Mouse (Mus musculus) liver, adult 2 months (tissue): ENCODE data around the gene Mmaa. TPM values are rescaled to one million over a fixed set of nuclear protein-coding genes. Genes with fewer than 3 reads are reported as not detected.

Experiments used
- DNase-seq: peaks from one replicate; pipeline ENCODE4 v3.0.0-alpha.2; 2011; ENCODE audit warnings: low read depth, low spot score; ENCODE audit errors: extremely low read depth
- H3K27ac ChIP-seq: fragments of 200-500 bp; replicated peaks from 2 replicates; pipeline ENCODE4 v1.5.1; 2012; ENCODE audit warnings: low read depth, mild to moderate bottlenecking, control low read depth, inconsistent platforms, low read length; ENCODE audit not compliant: insufficient read depth
- H3K27me3 ChIP-seq: fragments of 200-500 bp; 2 replicates; pipeline ENCODE4 v1.6.1; 2012; ENCODE audit warnings: mild to moderate bottlenecking, moderate library complexity, low read length, inconsistent platforms; ENCODE audit not compliant: control insufficient read depth, insufficient read depth
- H3K36me3 ChIP-seq: fragments of 200-500 bp; 2 replicates; pipeline ENCODE4 v1.6.1; 2012; ENCODE audit warnings: low read length, inconsistent platforms; ENCODE audit not compliant: control insufficient read depth, insufficient read depth
- H3K4me1 ChIP-seq: fragments of 200-500 bp; 2 replicates; pipeline ENCODE4 v1.6.1; 2011; ENCODE audit warnings: low read length; ENCODE audit not compliant: control insufficient read depth, insufficient read depth
- H3K4me3 ChIP-seq: fragments of 200-500 bp; 2 replicates; pipeline ENCODE4 v1.5.1; 2011; ENCODE audit warnings: low read depth, mild to moderate bottlenecking, control low read depth, low read length, moderate library complexity; ENCODE audit not compliant: insufficient read depth
- H3K79me2 ChIP-seq: fragments of 200-500 bp; 2 replicates; pipeline ENCODE4 v1.6.1; 2012; ENCODE audit warnings: inconsistent platforms, mild to moderate bottlenecking, low read length, moderate library complexity; ENCODE audit not compliant: control insufficient read depth, insufficient read depth
- H3K9ac ChIP-seq: fragments of 200-500 bp; 2 replicates; pipeline ENCODE4 v1.6.1; 2012; ENCODE audit warnings: low read depth, mild to moderate bottlenecking, control low read depth, inconsistent platforms, low read length
- CTCF ChIP-seq: fragments of 200-500 bp; IDR thresholded peaks from 2 replicates; pipeline ENCODE4 v1.5.1; 2011; ENCODE audit warnings: low read depth, low read length, control low read depth
- POLR2A ChIP-seq: fragments of 200-500 bp; IDR thresholded peaks from 2 replicates; pipeline ENCODE4 v1.6.1; 2011; ENCODE audit warnings: low read length, control low read depth; ENCODE audit not compliant: insufficient read depth; ENCODE audit errors: extremely low read depth
- WGBS: fragments of 180-500 bp; shearing (Covaris S2); methylation state at CpG from one replicate; pipeline ENCODE4 v1.1.7; 2018; 5-methylcytosine and 5-hydroxymethylcytosine counted together
- polyA plus RNA-seq: library from polyadenylated mRNA; depleted of rRNA; stranded (reverse); fragments of >200 nt; gene quantifications from 2 replicates; pipeline ENCODE4 v1.2.3, GENCODE M21; 2012; rRNA removed
- total RNA-seq: library from RNA; depleted of rRNA; stranded (reverse); fragments of >200 nt; gene quantifications from 2 replicates; pipeline ENCODE4 v1.2.3, GENCODE M21; 2014; rRNA removed

Gene Mmaa
- total RNA-seq (7.7 and 9.0 TPM in 2 replicates), polyA plus RNA-seq (7.4 and 8.2 TPM in 2 replicates)

DNA sequence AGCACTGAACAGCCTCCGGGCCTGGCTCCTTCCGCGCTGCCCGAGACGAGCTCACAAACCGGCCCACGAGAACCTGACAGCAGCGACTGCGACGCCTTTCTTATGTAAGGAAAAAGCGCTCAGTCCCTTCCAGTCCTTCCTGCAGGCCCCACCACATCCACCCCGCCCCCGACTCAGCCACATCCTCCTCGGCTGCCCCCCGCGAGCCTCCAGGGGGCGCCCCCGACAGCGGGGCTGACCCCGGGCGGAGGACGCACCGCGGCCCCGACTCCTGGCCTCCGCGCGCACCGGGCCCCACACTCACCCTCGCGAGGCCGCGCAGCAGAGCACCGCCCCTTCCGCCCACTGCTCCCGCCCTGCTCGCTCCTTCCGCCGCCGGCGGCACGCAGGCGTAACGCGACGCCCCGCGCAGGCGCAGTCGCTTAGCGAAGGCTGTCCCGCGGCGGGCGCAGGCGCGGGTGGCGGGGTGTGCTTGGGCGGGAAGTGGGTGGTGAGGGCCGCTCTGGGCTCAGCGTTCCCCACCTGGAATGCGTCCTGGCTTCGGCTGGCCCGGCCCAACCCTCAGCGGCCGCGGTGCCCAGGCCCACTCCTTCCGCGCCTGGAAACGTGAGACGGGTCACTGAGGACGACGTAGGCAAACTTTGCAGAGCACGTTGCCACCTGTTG lies at the start of gene Mmaa:
Mmaa (minus strand) TSS at position 328 of the 666 bp plus-strand sequence.
- TF ChIP-seq POLR2A (peak; percentile 80), CTCF (peak; percentile 54)
- Histone ChIP-seq H3K79me2 (peaks cover 14% of the 10 kb centered on the region; the same call in 1 of the 2 replicates), H3K9ac (peak within 1 kb of the TSS; percentile 92), H3K36me3 (no peaks in the 10 kb centered on the region), H3K4me3 (peak within 1 kb of the TSS; percentile 97), H3K27ac (peak within 1 kb of the TSS; percentile 99), H3K27me3 (no peaks in the 10 kb centered on the region), H3K4me1 (peaks cover 5% of the 10 kb centered on the region; the same call in 1 of the 2 replicates)
- peak; percentile 79 for DNase-seq
- 1% methylated on average over 72 of the region's 74 CpGs for WGBS

DNA sequence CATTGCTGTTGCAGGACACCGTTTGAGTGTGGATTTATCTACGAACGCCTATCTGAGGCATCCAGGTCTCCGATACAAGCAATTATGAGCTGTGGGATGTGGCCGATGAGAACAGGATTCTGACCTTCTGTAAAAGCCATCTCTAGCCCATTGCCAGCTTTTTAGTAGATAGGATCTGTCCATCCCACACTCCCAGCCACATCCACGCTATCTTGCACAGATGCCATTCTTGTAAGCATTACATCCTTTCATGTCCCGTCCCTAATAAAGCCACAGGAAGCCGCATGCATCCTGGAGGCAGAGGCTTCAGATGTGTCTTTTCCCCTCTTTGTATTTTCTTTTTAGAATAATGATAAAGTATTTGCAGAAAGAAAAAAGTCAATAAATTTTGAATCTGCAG lies 46.5 kb upstream of the Mmaa start:
- no peak overlapping the region for H3K9ac ChIP-seq
- no peak for TF ChIP-seq POLR2A
- TF ChIP-seq CTCF: no peak
- no peak overlapping the region for H3K4me3 ChIP-seq
- no peaks in the 10 kb centered on the region; the same call in 1 of the 2 replicates for H3K4me1 ChIP-seq
- no peak for DNase-seq
- 0 out of 2 replicates have a peak, but pooled peaks cover 2% of the 10 kb centered on the region for H3K79me2 ChIP-seq
- no peaks in the 10 kb centered on the region for H3K27me3 ChIP-seq
- H3K27ac ChIP-seq: no peak overlapping the region
- WGBS: 80% methylated on average over 8 of the region's 8 CpGs
- H3K36me3 ChIP-seq: peaks cover 21% of the 10 kb centered on the region; the same call in 1 of the 2 replicates

DNA sequence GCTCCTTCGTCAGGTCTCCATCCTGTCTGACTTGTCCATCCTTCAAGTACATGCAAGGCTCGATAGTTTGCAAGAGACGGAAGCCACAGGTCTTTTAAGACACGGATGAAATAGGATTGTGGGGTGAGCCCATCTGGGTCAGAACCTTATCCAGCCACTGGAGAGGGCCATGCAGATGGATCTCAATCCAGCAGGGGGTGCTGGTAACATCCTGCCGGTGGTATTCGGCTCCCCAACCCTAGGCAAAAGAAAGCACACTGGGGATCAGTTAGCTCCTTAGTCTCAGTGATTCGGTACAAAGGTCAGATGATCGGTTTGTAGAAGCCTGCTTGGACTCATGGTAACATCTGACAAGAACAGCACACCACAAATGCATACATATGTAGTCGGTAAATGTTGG lies 44.8 kb upstream of the Mmaa start:
- 74% methylated on average over 9 of the region's 9 CpGs for WGBS
- Histone ChIP-seq H3K27ac (no peak overlapping the region), H3K4me3 (no peak overlapping the region), H3K4me1 (no peaks in the 10 kb centered on the region), H3K9ac (no peak overlapping the region), H3K79me2 (0 out of 2 replicates have a peak, but pooled peaks cover 2% of the 10 kb centered on the region), H3K36me3 (peaks cover 19% of the 10 kb centered on the region; the same call in 1 of the 2 replicates), H3K27me3 (no peaks in the 10 kb centered on the region)
- peak; percentile 18 for DNase-seq
- no peak for TF ChIP-seq POLR2A
- peak; percentile 77 for TF ChIP-seq CTCF

DNA sequence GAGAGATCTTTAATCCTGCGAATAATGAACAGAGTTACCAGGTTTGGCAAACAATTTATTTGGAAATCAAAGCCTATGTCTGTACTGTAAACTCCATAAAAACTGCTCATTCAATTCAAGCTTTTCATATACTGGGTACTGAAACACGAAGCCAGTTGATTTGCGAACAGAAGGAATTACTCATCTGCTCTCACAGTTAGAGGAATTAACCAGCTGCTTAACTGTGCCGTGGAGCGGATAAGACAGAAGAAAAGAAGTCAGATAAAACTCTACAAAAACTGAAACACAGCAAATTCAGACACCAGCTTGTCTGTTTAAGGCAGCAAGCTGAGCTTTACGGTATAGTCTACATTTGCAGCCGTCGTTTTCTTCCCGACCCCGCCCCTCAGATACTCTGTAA lies 43.9 kb upstream of the Mmaa start:
- Histone ChIP-seq H3K27ac (no peak overlapping the region), H3K36me3 (peaks cover 17% of the 10 kb centered on the region; the same call in 1 of the 2 replicates), H3K79me2 (0 out of 2 replicates have a peak, but pooled peaks cover under 1% of the 10 kb centered on the region), H3K4me3 (no peak overlapping the region), H3K4me1 (no peaks in the 10 kb centered on the region), H3K9ac (no peak overlapping the region), H3K27me3 (no peaks in the 10 kb centered on the region)
- WGBS: 85% methylated on average over 10 of the region's 10 CpGs
- no peak for DNase-seq
- TF ChIP-seq CTCF: no peak
- TF ChIP-seq POLR2A: no peak

DNA sequence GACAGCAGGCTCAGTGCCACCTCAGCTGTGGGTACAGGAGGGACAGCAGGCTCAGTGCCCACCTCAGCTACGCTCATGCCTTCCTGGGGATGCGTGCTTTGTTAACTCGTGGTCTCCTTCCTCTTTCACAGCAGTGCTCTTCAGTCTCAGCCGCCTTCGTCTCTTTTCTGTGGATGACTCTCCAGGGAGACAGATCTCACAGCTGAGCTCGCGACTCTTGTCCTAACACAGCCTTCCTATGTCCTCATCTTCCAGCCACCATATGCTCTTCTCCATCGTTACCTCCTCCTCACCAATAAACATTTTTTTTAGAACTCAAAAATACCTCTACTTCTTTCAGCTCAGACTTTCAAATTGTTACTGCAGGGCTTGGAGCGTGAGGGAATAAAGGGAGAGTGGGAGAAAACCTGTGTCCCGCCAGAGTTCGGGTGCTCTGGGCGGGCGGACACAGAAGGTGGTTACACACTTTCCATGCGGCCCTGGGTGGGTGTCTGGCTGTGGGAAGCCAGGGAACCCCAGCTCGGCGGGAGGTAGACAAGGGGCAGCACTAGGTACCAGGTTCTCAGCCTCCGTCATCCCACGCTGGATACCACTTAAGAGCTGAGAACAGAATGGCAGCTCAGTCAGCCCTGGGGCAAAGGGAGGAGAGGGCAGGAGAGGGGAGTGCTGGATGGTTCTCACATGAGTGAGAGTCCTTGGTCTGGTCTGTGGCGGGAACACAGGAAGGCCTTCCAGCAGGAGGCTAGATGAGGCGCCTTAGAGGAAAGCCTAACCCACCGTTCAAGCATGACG lies 37.6 kb upstream of the Mmaa start:
- 95% methylated on average over 22 of the region's 22 CpGs for WGBS
- TF ChIP-seq CTCF (no peak), POLR2A (no peak)

More for the DNA sequence above, 37.6 kb upstream of the Mmaa start:
- H3K36me3 ChIP-seq: no peaks in the 10 kb centered on the region
- no peak overlapping the region for H3K27ac ChIP-seq
- no peaks in the 10 kb centered on the region for H3K79me2 ChIP-seq
- no peak for DNase-seq
- H3K4me3 ChIP-seq: no peak overlapping the region
- no peak overlapping the region for H3K9ac ChIP-seq
- H3K4me1 ChIP-seq: no peaks in the 10 kb centered on the region
- no peaks in the 10 kb centered on the region for H3K27me3 ChIP-seq
